Mouse (Mus musculus): ENCODE results near the gene Runx3. TPM values are rescaled to one million over a fixed set of nuclear protein-coding genes. Genes with fewer than 3 reads are reported as not detected.
A peak's percentile ranks its signal among the peaks of the same experiment; 100 is the strongest.
"Not testable (repeated sequence)": the region's sequence is repeated elsewhere in the genome, so short reads cannot be mapped to it uniquely, and the experiment has no call there.

The Runx3 gene
- total RNA-seq, 2 experiments from 2014 or later, result 0.14 TPM; not detected in 1

GRCm38 (mm10) chr4:135167816-135168527 is 47.5 kb downstream of the Runx3 start:
- intact Hi-C loops (cut with DNase I), result no loop called here
- no peak for TF ChIP-seq CTCF (IDR thresholded peaks at IDR 0.05)
- no peak overlapping the region for H3K27ac ChIP-seq
- H3K4me3 ChIP-seq, result no peak overlapping the region
- no peak for DNase-seq (ENCODE audit: extremely low spot score in 1 of 2, low spot score in 2 of 2)

DNA sequence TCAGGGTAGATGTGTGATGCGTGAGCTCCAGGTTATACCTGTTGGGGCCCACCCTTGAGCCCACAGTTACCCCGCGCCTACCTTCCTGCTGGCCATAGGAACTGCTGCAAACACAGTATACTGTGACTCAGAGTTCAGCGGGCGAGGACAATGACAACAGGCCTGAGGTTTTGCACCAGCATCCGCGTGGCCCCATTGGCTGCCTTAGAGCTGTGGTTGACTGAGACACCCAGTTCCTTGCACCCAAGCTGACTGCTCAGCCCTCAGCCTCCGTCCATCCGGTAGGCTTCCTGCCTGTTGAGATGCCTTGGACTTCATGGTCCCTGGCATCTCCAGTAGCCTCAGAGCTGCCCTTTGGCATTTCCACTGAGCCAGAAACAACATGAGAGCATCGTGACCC is 48.6 kb downstream of the Runx3 start:
- Histone ChIP-seq H3K27ac (no peak overlapping the region), H3K4me3 (no peak overlapping the region)
- no peak for TF ChIP-seq CTCF (IDR thresholded peaks at IDR 0.05)
- no peak for DNase-seq (ENCODE audit: extremely low spot score in 1 of 2, low spot score in 2 of 2)
- intact Hi-C loops (cut with DNase I), result no loop called here

DNA sequence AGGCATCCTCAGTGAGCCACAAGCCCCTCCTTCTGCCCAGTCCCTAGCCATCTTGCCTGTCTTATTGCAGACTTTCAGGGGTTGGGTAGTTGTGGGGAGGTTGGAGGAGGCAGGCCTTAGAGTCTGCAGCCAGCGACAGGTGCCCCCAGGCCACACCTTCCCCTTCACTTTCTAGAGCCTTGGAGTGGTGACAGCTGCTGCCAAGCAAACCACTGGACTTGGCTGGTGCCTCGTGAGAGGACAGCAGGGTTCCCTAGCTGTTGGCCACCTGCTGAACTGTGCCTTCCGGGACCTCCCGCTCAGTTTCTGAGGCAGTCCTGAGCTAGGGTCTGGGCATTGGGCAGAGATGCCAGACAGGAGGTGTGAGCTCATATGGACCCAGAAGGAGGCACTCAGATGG is 49.0 kb downstream of the Runx3 start:
- Histone ChIP-seq H3K4me3 (no peak overlapping the region), H3K27ac (no peak overlapping the region)
- no peak for DNase-seq (ENCODE audit: extremely low spot score in 1 of 2, low spot score in 2 of 2)
- TF ChIP-seq CTCF (IDR thresholded peaks at IDR 0.05), result no peak
- intact Hi-C loops (cut with DNase I), result no loop called here

- Histone ChIP-seq H3K27ac (no peak overlapping the region), H3K4me3 (no peak overlapping the region)
- intact Hi-C loops (cut with DNase I), result no loop called here
- TF ChIP-seq CTCF (IDR thresholded peaks at IDR 0.05), result no peak
- no peak for DNase-seq (ENCODE audit: extremely low spot score in 1 of 2, low spot score in 2 of 2)
Measured at GRCm38 (mm10) chr4:135171304-135171875, 50.9 kb downstream of the Runx3 start.

GRCm38 (mm10) chr4:135175406-135176120 is 55.1 kb downstream of the Runx3 start:
- intact Hi-C loops (cut with DNase I), result no loop called here
- Histone ChIP-seq H3K27ac (no peak overlapping the region), H3K4me3 (no peak overlapping the region)
- TF ChIP-seq CTCF (IDR thresholded peaks at IDR 0.05), result no peak
- DNase-seq (ENCODE audit: extremely low spot score in 1 of 2, low spot score in 2 of 2), result no peak

- TF ChIP-seq CTCF (IDR thresholded peaks at IDR 0.05), result no peak
- DNase-seq (ENCODE audit: extremely low spot score in 1 of 2, low spot score in 2 of 2), result no peak
- Histone ChIP-seq H3K4me3 (no peak overlapping the region), H3K27ac (no peak overlapping the region)
- intact Hi-C loops (cut with DNase I), result no loop called here
Measured at GRCm38 (mm10) chr4:135177568-135177967, 57.1 kb downstream of the Runx3 start.

DNA sequence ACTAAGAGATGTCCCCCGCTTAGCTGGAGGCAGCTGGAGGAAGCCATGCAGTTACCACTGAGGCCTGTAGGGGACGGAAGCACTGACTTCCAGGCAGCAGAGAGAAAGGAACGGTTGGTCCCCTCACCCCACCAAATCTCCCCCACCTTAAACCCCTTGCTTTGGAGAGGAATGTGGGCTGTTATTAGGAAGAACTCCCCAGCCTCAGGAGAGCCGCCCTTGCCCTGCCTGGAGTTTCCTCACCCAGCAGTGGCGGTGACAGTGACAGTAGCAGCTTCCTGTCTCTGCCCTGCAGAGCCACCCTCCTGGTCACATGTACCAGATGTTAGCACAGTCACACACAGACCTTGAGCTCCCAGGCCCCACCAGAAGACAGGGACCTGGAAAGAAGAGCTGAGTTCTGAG is 58.6 kb downstream of the Runx3 start:
- intact Hi-C loops (cut with DNase I), result no loop called here
- Histone ChIP-seq H3K27ac (no peak overlapping the region), H3K4me3 (no peak overlapping the region)
- peak; percentile 55 for TF ChIP-seq CTCF (IDR thresholded peaks at IDR 0.05)
- no peak for DNase-seq (ENCODE audit: extremely low spot score in 1 of 2, low spot score in 2 of 2)

DNA sequence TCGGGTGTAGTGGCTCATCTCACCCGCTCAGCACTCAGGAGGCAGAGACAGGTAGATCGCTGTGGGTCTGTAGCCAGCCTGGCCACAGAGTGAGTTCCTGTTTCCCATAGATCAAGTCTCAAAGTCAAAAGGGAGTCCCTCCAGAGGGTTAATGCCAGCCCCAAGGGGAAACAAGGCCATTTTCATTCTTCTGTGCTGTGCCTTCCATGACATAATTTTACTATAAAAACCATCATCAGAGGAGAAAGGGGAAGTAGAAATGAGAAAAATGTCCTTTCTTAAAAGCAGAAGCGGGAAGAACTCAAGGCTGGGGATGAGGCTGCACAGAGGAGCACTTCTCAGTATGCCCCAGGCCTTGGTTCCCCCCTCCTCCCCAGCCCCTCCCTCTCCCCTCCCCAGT is 61.4 kb downstream of the Runx3 start:
- H3K4me3 ChIP-seq, result no peak overlapping the region
- no peak for DNase-seq (ENCODE audit: extremely low spot score in 1 of 2, low spot score in 2 of 2)
- TF ChIP-seq CTCF (IDR thresholded peaks at IDR 0.05), result no peak
- intact Hi-C loops (cut with DNase I), result no loop called here
- H3K27ac ChIP-seq, result no peak overlapping the region

GRCm38 (mm10) chr4:135184277-135184676 is 63.8 kb downstream of the Runx3 start:
- H3K27ac ChIP-seq; intact Hi-C loops (cut with DNase I); DNase-seq (ENCODE audit: extremely low spot score in 1 of 2, low spot score in 2 of 2); H3K4me3 ChIP-seq: not testable (repeated sequence)

DNA sequence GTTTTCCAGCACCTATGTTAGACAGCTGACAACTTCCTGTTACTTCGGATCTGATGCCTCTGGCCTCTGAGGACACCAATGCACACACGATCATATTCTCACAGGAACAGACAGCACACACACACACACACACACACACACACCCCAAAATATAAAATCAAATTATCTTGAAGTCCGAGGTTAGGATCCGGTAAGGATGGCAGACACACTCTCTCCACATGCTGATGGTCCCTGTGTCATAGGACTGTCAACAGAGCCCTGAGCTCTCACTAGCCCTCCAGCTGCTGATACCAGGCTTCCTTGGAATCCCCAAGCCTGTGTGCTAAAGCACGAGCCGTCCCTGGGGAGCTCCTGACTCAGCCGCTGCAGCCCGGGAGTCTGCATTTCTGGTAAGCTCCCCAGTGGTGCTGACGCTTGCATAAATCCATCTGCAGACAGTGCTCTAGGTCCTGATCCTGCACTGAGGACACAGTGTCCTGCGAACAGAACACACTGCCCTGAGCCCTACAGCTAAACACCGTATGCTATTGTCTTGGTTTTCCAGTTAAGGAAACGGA is 69.1 kb downstream of the Runx3 start:
- no peak for TF ChIP-seq CTCF (IDR thresholded peaks at IDR 0.05)
- no peak for DNase-seq (ENCODE audit: extremely low spot score in 1 of 2, low spot score in 2 of 2)
- no peak overlapping the region for H3K27ac ChIP-seq
- H3K4me3 ChIP-seq, result no peak overlapping the region
- intact Hi-C loops (cut with DNase I), result no loop called here

- Histone ChIP-seq H3K27ac (no peak overlapping the region), H3K4me3 (no peak overlapping the region)
- DNase-seq (ENCODE audit: extremely low spot score in 1 of 2, low spot score in 2 of 2), result no peak
- TF ChIP-seq CTCF (IDR thresholded peaks at IDR 0.05), result no peak
- intact Hi-C loops (cut with DNase I), result no loop called here
Measured at GRCm38 (mm10) chr4:135190364-135190763, 69.9 kb downstream of the Runx3 start.

DNA sequence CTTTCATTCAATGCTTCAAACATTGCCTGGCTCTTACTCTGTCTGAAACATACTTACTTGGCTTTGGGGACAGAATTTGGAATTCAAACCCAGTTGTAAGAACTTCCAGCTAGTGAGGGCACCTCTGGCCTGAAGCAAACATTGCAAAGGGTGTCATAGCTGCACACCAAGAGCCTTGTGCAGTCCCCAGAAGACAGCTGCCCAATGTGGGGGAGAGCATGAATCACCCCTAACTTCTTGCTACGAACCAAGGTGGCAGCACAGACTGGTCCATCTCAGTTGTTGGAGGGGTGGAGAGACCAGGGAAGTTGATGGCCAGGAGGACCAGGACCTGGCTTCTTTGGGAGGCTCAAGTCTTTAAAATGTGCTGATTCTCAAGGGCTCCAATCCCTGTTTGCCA is 70.7 kb downstream of the Runx3 start:
- Histone ChIP-seq H3K4me3 (no peak overlapping the region), H3K27ac (no peak overlapping the region)
- DNase-seq (ENCODE audit: extremely low spot score in 1 of 2, low spot score in 2 of 2), result no peak
- no peak for TF ChIP-seq CTCF (IDR thresholded peaks at IDR 0.05)
- intact Hi-C loops (cut with DNase I), result no loop called here
